Mouse (Mus musculus) G1E (cell line): ENCODE measurements around the gene Chst11.

Experiments
- CTCF ChIP-seq: IDR thresholded peaks from 2 replicates; pipeline ENCODE4 v1.5.1; 2012; ENCODE audit warnings: low read depth, low read length, inconsistent platforms, mixed read lengths
- GATA1 ChIP-seq: IDR thresholded peaks from 2 replicates; pipeline ENCODE4 v1.6.1; 2012; ENCODE audit warnings: borderline replicate concordance, low read length, inconsistent platforms, mixed read lengths
- GATA2 ChIP-seq: IDR thresholded peaks from 2 replicates; pipeline ENCODE4 v1.6.1; 2012; ENCODE audit warnings: low read depth, low read length, inconsistent platforms, borderline replicate concordance
- POLR2AphosphoS5 ChIP-seq: IDR thresholded peaks from 2 replicates; pipeline ENCODE4 v1.6.1; 2012; ENCODE audit warnings: low read depth, low read length, inconsistent platforms; ENCODE audit not compliant: insufficient replicate concordance
- TAL1 ChIP-seq: conservative IDR thresholded peaks from 2 replicates; pipeline ENCODE4 v1.6.1; 2012; ENCODE audit warnings: low read depth, low read length, inconsistent platforms, mixed read lengths

- TF ChIP-seq CTCF (no peak), GATA1 (no peak), TAL1 (no peak), GATA2 (no peak), POLR2AphosphoS5 (no peak)
These were observed 37.3 kb downstream of the Chst11 start for GRCm38 (mm10) chr10:83022616-83023015.
